Mouse (Mus musculus): ENCODE data around the gene S1pr3.

DNA sequence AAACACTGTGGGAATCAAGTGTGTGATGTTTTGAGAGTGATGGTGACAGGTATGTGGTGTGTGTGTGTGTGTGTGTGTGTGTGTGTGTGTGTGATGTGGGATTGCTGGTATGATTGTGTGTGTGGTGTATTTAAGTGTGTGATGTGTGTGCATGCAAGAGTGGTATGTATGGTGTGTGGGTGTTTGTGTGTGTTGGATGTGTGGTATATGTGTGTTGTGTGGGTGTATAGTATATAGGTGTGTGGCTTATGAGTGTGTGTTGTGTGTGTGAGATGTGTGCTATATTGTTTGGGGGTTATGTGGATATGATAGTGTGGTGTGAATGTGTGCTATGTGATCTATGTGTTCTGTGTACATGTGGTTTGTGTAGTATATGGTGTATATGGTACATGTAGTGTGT lies 35.4 kb upstream of the S1pr3 start:
- TF ChIP-seq CTCF (IDR thresholded peaks at IDR 0.05; ENCODE audit: low read depth) (no peak), EP300 (IDR thresholded peaks at IDR 0.05; ENCODE audit: low read depth) (no peak)
